Mouse (Mus musculus): Measurements from ENCODE around the gene Nudt5. TPM values are rescaled to one million over a fixed set of nuclear protein-coding genes. Genes with fewer than 3 reads are reported as not detected.
A peak's percentile ranks its signal among the peaks of the same experiment; 100 is the strongest.
"Not testable (repeated sequence)": the region's sequence is repeated elsewhere in the genome, so short reads cannot be mapped to it uniquely, and the experiment has no call there.

The Nudt5 gene
- 28.8 and 40.0 TPM in 2 replicates for polyA plus RNA-seq (2015; fragmentation: Nextera tagmentation; extraction: Ambion mirVana)

- Histone ChIP-seq H3K36me3 (peaks cover 22% of the 10 kb centered on the region), H3K27me3 (replicated peaks) (no peaks in the 10 kb centered on the region), H3K4me1 (peaks cover 21% of the 10 kb centered on the region), H3K9ac (replicated peaks) (peak within 1 kb of the TSS; percentile 76), H3K27ac (replicated peaks) (peak within 1 kb of the TSS; percentile 95), H3K4me3 (replicated peaks) (peak within 1 kb of the TSS; percentile 75), H3K9me3 (replicated peaks) (no peaks in the 10 kb centered on the region), H3K4me2 (peak within 1 kb of the TSS; percentile 68)
- WGBS = under 1% methylated on average over 53 of the region's 53 CpGs
- peak; percentile 98 for ATAC-seq (ENCODE audit: low FRiP score)
These were observed at the start of gene Nudt5, which contains the start of gene Cdc123 for GRCm38 (mm10) chr2:5844873-5845631. Gene Nudt5, plus strand, starts transcription at chr2:5845019. Gene Cdc123, minus strand, starts transcription at chr2:5845164.

GRCm38 (mm10) chr2:5797816-5798672 is 46.8 kb upstream of the Nudt5 start:
- WGBS = 95% methylated on average over 11 of the region's 11 CpGs
- Histone ChIP-seq H3K4me2 (no peak overlapping the region), H3K9ac (replicated peaks) (no peak overlapping the region), H3K27ac (replicated peaks) (no peak overlapping the region), H3K9me3 (replicated peaks) (no peaks in the 10 kb centered on the region), H3K36me3 (peaks cover 74% of the 10 kb centered on the region), H3K4me1 (no peaks in the 10 kb centered on the region), H3K27me3 (replicated peaks) (no peaks in the 10 kb centered on the region), H3K4me3 (replicated peaks) (no peak overlapping the region)
- no peak for ATAC-seq (ENCODE audit: low FRiP score)

- Histone ChIP-seq H3K9ac (replicated peaks) (no peak overlapping the region), H3K27ac (replicated peaks) (no peak overlapping the region), H3K9me3 (replicated peaks) (no peaks in the 10 kb centered on the region), H3K36me3 (peaks cover 63% of the 10 kb centered on the region), H3K4me3 (replicated peaks) (no peak overlapping the region), H3K4me1 (no peaks in the 10 kb centered on the region), H3K27me3 (replicated peaks) (no peaks in the 10 kb centered on the region), H3K4me2 (no peak overlapping the region)
- 90% methylated on average over 9 of the region's 9 CpGs for WGBS
- no peak for ATAC-seq (ENCODE audit: low FRiP score)
These were observed 43.6 kb upstream of the Nudt5 start for GRCm38 (mm10) chr2:5801182-5801640.

GRCm38 (mm10) chr2:5801927-5802590 is 42.8 kb upstream of the Nudt5 start:
- no peak for ATAC-seq (ENCODE audit: low FRiP score)
- H3K27me3 ChIP-seq (replicated peaks) = no peaks in the 10 kb centered on the region
- H3K4me3 ChIP-seq (replicated peaks) = no peak overlapping the region
- H3K4me1 ChIP-seq = no peaks in the 10 kb centered on the region
- H3K4me2 ChIP-seq = no peak overlapping the region
- H3K27ac ChIP-seq (replicated peaks) = no peak overlapping the region
- no peak overlapping the region for H3K9ac ChIP-seq (replicated peaks)
- 96% methylated on average over 10 of the region's 10 CpGs for WGBS
- H3K9me3 ChIP-seq (replicated peaks) = no peaks in the 10 kb centered on the region
- H3K36me3 ChIP-seq = peaks cover 56% of the 10 kb centered on the region

- no peak overlapping the region for H3K4me2 ChIP-seq
- no peak overlapping the region for H3K27ac ChIP-seq (replicated peaks)
- ATAC-seq (ENCODE audit: low FRiP score) = no peak
- peaks cover 45% of the 10 kb centered on the region for H3K36me3 ChIP-seq
- WGBS = 89% methylated on average over 6 of the region's 6 CpGs
- no peaks in the 10 kb centered on the region for H3K9me3 ChIP-seq (replicated peaks)
- H3K9ac ChIP-seq (replicated peaks) = no peak overlapping the region
- no peak overlapping the region for H3K4me3 ChIP-seq (replicated peaks)
- H3K27me3 ChIP-seq (replicated peaks) = no peaks in the 10 kb centered on the region
- H3K4me1 ChIP-seq = no peaks in the 10 kb centered on the region
These were observed 40.3 kb upstream of the Nudt5 start for GRCm38 (mm10) chr2:5804440-5805045.

- H3K36me3 ChIP-seq = peaks cover 49% of the 10 kb centered on the region
- WGBS = 96% methylated on average over 7 of the region's 7 CpGs
- no peak overlapping the region for H3K9ac ChIP-seq (replicated peaks)
- no peak overlapping the region for H3K27ac ChIP-seq (replicated peaks)
- no peak for ATAC-seq (ENCODE audit: low FRiP score)
- H3K4me2 ChIP-seq = no peak overlapping the region
- no peaks in the 10 kb centered on the region for H3K4me1 ChIP-seq
- H3K9me3 ChIP-seq (replicated peaks) = no peaks in the 10 kb centered on the region
- no peak overlapping the region for H3K4me3 ChIP-seq (replicated peaks)
- no peaks in the 10 kb centered on the region for H3K27me3 ChIP-seq (replicated peaks)
These were observed 39.6 kb upstream of the Nudt5 start for GRCm38 (mm10) chr2:5805228-5805627.

GRCm38 (mm10) chr2:5806201-5806600 is 38.6 kb upstream of the Nudt5 start:
- not testable (repeated sequence) for H3K9me3 ChIP-seq (replicated peaks); H3K27me3 ChIP-seq (replicated peaks); H3K27ac ChIP-seq (replicated peaks); H3K4me3 ChIP-seq (replicated peaks); ATAC-seq (ENCODE audit: low FRiP score); H3K4me2 ChIP-seq; H3K9ac ChIP-seq (replicated peaks); H3K4me1 ChIP-seq
- H3K36me3 ChIP-seq = peaks cover 48% of the 10 kb centered on the region
- WGBS = 89% methylated on average over 3 of the region's 3 CpGs

- H3K27ac ChIP-seq (replicated peaks) = no peak overlapping the region
- 94% methylated on average over 5 of the region's 5 CpGs for whole genome bisulfite sequencing
- H3K9ac ChIP-seq (replicated peaks) = no peak overlapping the region
- H3K4me1 ChIP-seq = no peaks in the 10 kb centered on the region
- H3K4me2 ChIP-seq = no peak overlapping the region
- no peaks in the 10 kb centered on the region for H3K9me3 ChIP-seq (replicated peaks)
- ATAC-seq (ENCODE audit: low FRiP score) = no peak
- no peak overlapping the region for H3K4me3 ChIP-seq (replicated peaks)
- peaks cover 34% of the 10 kb centered on the region for H3K36me3 ChIP-seq
- no peaks in the 10 kb centered on the region for H3K27me3 ChIP-seq (replicated peaks)
These were observed 34.6 kb upstream of the Nudt5 start for GRCm38 (mm10) chr2:5810036-5810718.

- H3K9me3 ChIP-seq (replicated peaks) = no peaks in the 10 kb centered on the region
- H3K27ac ChIP-seq (replicated peaks) = no peak overlapping the region
- 80% methylated on average over 5 of the region's 5 CpGs for WGBS
- H3K9ac ChIP-seq (replicated peaks) = no peak overlapping the region
- no peak overlapping the region for H3K4me3 ChIP-seq (replicated peaks)
- H3K27me3 ChIP-seq (replicated peaks) = no peaks in the 10 kb centered on the region
- H3K4me1 ChIP-seq = no peaks in the 10 kb centered on the region
- H3K4me2 ChIP-seq = no peak overlapping the region
- ATAC-seq (ENCODE audit: low FRiP score) = no peak
- peaks cover 36% of the 10 kb centered on the region for H3K36me3 ChIP-seq
These were observed 33.5 kb upstream of the Nudt5 start for GRCm38 (mm10) chr2:5811235-5811782.

- ATAC-seq (ENCODE audit: low FRiP score) = no peak
- no peak overlapping the region for H3K9ac ChIP-seq (replicated peaks)
- H3K27ac ChIP-seq (replicated peaks) = no peak overlapping the region
- no peaks in the 10 kb centered on the region for H3K9me3 ChIP-seq (replicated peaks)
- H3K4me2 ChIP-seq = no peak overlapping the region
- H3K36me3 ChIP-seq = peaks cover 59% of the 10 kb centered on the region
- WGBS = 90% methylated on average over 10 of the region's 10 CpGs
- no peak overlapping the region for H3K4me3 ChIP-seq (replicated peaks)
- no peaks in the 10 kb centered on the region for H3K27me3 ChIP-seq (replicated peaks)
- no peaks in the 10 kb centered on the region for H3K4me1 ChIP-seq
These were observed 23.6 kb upstream of the Nudt5 start for GRCm38 (mm10) chr2:5821264-5821663.
